Mouse (Mus musculus) hindbrain, postnatal 0 days (tissue): Measurements from ENCODE around the gene Chsy1. TPM values are rescaled to one million over a fixed set of nuclear protein-coding genes. Genes with fewer than 3 reads are reported as not detected.

ENCODE experiments used
- ATAC-seq: fragments of 200-750 bp; cut with Nextera tagmentation; 2 replicates; pipeline ENCODE4 v1.8.0; 2017; ENCODE audit warnings: mild to moderate bottlenecking, moderate TSS enrichment, moderate library complexity
- DNase-seq: peaks from one replicate; pipeline ENCODE4 v3.0.0-alpha.2; 2015; ENCODE audit warnings: low spot score
- H3K27ac ChIP-seq: fragments of 300-500 bp; sonication (generic); 2 replicates; pipeline ENCODE4 v1.5.1; 2014; ENCODE audit warnings: mild to moderate bottlenecking
- H3K27me3 ChIP-seq: fragments of 300-500 bp; sonication (generic); 2 replicates; pipeline ENCODE4 v1.6.1; 2014; ENCODE audit warnings: low read length, mixed read lengths; ENCODE audit not compliant: insufficient read depth
- H3K36me3 ChIP-seq: fragments of 300-500 bp; sonication (generic); 2 replicates; pipeline ENCODE4 v1.6.1; 2014; ENCODE audit warnings: low read length, mixed read lengths; ENCODE audit not compliant: insufficient read depth
- H3K4me1 ChIP-seq: fragments of 300-500 bp; sonication (generic); 2 replicates; pipeline ENCODE4 v1.6.1; 2014; ENCODE audit warnings: antibody characterized with exemption, low read length, mixed read lengths; ENCODE audit not compliant: insufficient read depth
- H3K4me2 ChIP-seq: fragments of 300-500 bp; sonication (generic); 2 replicates; pipeline ENCODE4 v1.6.1; 2014; ENCODE audit warnings: low read depth, mild to moderate bottlenecking, low read length, moderate library complexity, mixed read lengths
- H3K4me3 ChIP-seq: fragments of 300-500 bp; sonication (generic); 2 replicates; pipeline ENCODE4 v1.5.1; 2014; ENCODE audit warnings: low read length
- H3K9ac ChIP-seq: fragments of 300-500 bp; sonication (generic); replicated peaks from 2 replicates; pipeline ENCODE4 v1.6.1; 2014; ENCODE audit warnings: mild to moderate bottlenecking, low read length, moderate library complexity, mixed read lengths
- H3K9me3 ChIP-seq: fragments of 300-500 bp; sonication (generic); 2 replicates; pipeline ENCODE4 v1.6.1; 2016; ENCODE audit warnings: low read length, mixed read lengths
- CTCF ChIP-seq: IDR thresholded peaks from 2 replicates; pipeline ENCODE4 v1.5.1; 2016; ENCODE audit warnings: antibody characterized with exemption, control low read depth, low read depth
- WGBS: fragments of 180-500 bp; shearing (Covaris S2); extraction: QIAGEN DNeasy Blood & Tissue Kit; methylation state at CpG from one replicate; pipeline ENCODE4 v1.1.7; 2014; 5-methylcytosine and 5-hydroxymethylcytosine counted together
- polyA plus RNA-seq: library from polyadenylated mRNA; unstranded; fragments of >200 nt; fragmentation: Nextera tagmentation; extraction: Ambion mirVana; gene quantifications from 2 replicates; pipeline ENCODE4 v1.2.1, GENCODE M21; 2015
- total RNA-seq: library from RNA; depleted of rRNA; stranded (reverse); fragments of >200 nt; gene quantifications from 2 replicates; pipeline ENCODE4 v1.2.3, GENCODE M21; 2014

Chsy1 gene
- total and polyA plus RNA-seq, 2 experiments from 2014 or later: 7.9 to 32.9 TPM

DNA sequence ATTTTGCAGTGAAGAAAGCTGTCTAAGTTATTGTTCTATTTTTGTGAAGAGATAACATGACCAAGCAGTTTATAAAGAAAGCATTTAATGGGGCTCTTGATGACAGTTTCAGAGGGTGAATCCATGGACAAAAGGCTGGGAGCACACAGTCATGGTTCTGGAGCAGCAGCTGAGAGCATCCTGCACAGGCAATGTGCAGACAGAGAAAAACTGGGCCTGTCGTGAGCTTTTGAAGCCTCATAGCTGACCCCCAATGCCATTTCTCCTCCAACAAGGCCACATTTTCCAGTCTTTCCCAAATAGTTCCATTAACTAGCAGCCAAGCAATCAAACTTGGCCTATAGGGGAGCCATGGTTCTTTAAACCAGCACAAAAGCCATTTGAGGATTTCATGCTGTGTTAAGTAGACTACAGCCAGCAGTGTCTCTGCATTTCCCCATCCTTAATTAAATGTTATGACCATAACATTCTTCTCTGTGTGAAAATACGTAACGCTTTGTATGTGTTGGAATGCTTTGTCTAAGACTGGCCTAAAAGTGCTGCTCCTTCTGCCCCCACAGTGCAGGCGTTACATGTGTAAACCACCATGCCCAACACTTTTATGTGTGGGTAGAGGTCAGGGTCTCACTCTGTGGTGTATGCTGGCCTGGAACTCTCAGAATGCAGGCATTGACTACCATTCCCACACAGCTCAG is 18.8 kb downstream of the Chsy1 start:
- ATAC-seq (peak; percentile 61), DNase-seq (peak; percentile 41)
- Histone ChIP-seq H3K27ac (0 out of 2 replicates have a peak overlapping the region, but pooled peaks have one; percentile 0), H3K4me2 (no peak overlapping the region), H3K4me3 (no peak overlapping the region), H3K4me1 (peaks cover 3% of the 10 kb centered on the region; the same call in 1 of the 2 replicates), H3K27me3 (no peaks in the 10 kb centered on the region), H3K36me3 (peaks cover 8% of the 10 kb centered on the region; the same call in 1 of the 2 replicates), H3K9me3 (no peaks in the 10 kb centered on the region), H3K9ac (no peak overlapping the region)
- WGBS: 29% methylated on average over 4 of the region's 4 CpGs
- TF ChIP-seq CTCF: peak; percentile 37

DNA sequence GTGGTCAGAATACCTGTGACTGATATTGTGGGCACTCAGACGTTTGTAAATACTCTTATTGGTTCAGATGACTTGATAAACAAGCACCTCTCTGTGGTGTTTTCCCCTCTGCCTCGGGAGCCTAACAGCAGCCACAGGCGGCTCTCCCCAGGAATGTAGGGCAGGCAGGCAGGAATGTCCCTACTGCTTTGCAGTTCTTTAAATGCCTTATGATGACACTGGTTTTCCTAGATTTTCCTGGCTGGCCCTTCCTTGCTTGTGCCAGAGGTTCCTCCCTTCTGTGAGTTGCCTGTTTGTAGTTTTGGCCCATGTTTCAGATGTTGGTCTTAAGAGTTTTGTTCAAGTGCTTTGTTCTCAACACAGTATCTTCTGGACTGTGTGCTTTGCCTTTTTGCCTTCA is 19.5 kb downstream of the Chsy1 start:
- ATAC-seq (no peak), DNase-seq (no peak)
- Histone ChIP-seq H3K27me3 (no peaks in the 10 kb centered on the region), H3K4me3 (no peak overlapping the region), H3K9me3 (no peaks in the 10 kb centered on the region), H3K4me1 (peaks cover 3% of the 10 kb centered on the region; the same call in 1 of the 2 replicates), H3K4me2 (no peak overlapping the region), H3K27ac (no peak overlapping the region), H3K9ac (no peak overlapping the region), H3K36me3 (peaks cover 8% of the 10 kb centered on the region; the same call in 1 of the 2 replicates)
- TF ChIP-seq CTCF: no peak
- WGBS: 28% methylated on average over 3 of the region's 3 CpGs

DNA sequence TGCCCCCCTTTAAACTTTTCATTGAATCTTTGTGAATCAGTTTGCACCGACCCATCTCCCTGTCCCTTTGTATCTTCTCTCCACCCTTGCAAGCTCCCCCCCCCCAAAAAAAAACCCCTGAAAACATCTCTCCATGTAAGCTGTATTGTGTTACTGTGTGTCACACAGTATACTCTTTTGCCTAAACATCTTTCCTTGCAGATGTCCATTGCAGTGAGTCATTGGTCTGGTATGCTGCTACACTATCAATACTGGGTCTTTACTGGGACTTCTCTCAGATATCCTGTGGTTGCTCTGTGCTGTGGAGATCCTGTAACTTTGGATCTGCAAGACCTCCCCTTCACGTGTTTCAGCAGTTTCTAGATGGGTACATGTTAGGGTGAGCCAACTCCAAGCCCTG is 21.0 kb downstream of the Chsy1 start:
- Histone ChIP-seq H3K27me3 (no peaks in the 10 kb centered on the region), H3K9me3 (no peaks in the 10 kb centered on the region), H3K4me2 (no peak overlapping the region), H3K36me3 (peaks cover 8% of the 10 kb centered on the region; the same call in 1 of the 2 replicates), H3K27ac (no peak overlapping the region), H3K9ac (no peak overlapping the region), H3K4me3 (no peak overlapping the region), H3K4me1 (peaks cover 3% of the 10 kb centered on the region)
- whole genome bisulfite sequencing: 90% methylated on average over 2 of the region's 2 CpGs
- no peak for DNase-seq
- TF ChIP-seq CTCF: no peak
- no peak for ATAC-seq

DNA sequence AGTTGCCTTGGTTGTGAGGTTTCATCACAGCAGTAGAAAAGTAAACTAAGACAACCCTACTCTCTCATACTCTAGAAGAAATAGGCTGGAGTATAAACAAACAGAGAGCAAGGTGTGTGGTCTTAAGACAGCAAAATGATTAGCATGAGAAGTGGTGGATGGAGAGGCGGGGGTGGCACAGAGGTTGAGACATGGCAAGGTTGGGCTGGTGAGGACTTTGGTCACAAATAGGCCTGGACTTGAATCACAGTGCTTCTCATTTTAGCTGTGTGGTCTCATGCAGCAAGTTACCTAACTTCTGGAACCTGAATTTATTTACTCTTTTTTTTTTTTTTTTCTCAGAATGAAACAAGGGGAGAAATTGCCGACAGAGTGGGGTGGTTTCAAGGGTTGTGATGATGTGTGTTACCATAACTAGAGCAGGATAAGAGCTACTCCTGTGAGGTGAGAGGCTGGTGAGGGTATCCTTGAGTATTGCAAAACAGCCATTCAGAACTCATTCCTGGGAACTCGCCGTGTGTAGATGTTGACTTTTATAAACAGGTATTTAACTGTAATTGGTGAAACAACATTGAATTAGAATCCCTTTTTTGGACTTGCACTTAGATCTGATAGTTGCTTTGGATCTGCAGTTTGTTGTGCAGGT is 22.6 kb downstream of the Chsy1 start:
- Histone ChIP-seq H3K9ac (no peak overlapping the region), H3K4me1 (peaks cover 3% of the 10 kb centered on the region), H3K4me3 (no peak overlapping the region), H3K36me3 (no peaks in the 10 kb centered on the region), H3K9me3 (no peaks in the 10 kb centered on the region), H3K27me3 (no peaks in the 10 kb centered on the region), H3K4me2 (no peak overlapping the region), H3K27ac (no peak overlapping the region)
- ATAC-seq (no peak), DNase-seq (no peak)
- no peak for TF ChIP-seq CTCF
- 89% methylated on average over 4 of the region's 4 CpGs for WGBS

DNA sequence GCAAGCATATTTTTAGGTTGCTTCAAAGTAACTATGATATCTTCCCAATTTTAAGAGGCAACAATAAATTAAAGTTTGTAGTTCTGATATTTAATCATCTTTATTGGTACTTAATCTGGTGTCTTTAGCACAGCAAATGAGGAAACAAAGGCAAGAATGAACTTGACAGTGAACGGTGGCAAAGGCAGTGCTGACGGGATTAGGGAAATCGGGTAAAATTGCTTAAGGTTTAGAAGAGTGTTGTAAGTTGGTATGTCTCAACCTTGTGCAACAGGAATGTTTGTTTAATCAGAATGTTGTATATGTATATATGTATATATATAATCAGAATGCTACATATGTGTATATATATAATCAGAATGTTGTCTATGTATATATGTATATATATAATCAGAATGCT is 24.8 kb downstream of the Chsy1 start:
- DNase-seq (no peak), ATAC-seq (no peak)
- H3K27me3 ChIP-seq: no peaks in the 10 kb centered on the region
- no peak overlapping the region for H3K4me3 ChIP-seq
- H3K9ac ChIP-seq: no peak overlapping the region
- no peaks in the 10 kb centered on the region for H3K36me3 ChIP-seq
- peaks cover 9% of the 10 kb centered on the region for H3K4me1 ChIP-seq
- TF ChIP-seq CTCF: no peak
- WGBS: 96% methylated on average over 3 of the region's 3 CpGs
- H3K27ac ChIP-seq: no peak overlapping the region
- no peaks in the 10 kb centered on the region for H3K9me3 ChIP-seq
- H3K4me2 ChIP-seq: no peak overlapping the region

DNA sequence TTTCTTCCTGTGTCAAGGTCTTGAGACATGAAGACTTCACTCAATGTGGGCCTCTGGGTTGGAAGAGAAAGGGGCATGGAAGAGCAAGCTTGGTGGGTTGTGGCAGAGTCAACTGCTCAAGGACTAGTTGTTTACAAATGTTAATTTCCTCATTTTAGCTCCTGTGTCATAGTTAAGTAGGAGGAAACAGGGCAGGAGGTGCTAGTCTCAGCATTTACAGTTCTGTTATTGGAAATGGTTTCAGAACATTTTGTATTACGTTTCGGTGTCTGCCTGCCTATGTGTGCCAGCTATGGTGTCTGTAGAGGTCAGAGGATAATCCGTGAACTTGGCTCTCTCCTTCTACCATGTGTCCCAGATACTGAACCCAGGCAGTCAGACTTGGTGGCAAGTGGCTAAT is 26.3 kb downstream of the Chsy1 start:
- Histone ChIP-seq H3K27ac (peak overlapping the region; percentile 29; the same call in 1 of the 2 replicates), H3K4me1 (peaks cover 10% of the 10 kb centered on the region; the same call in 1 of the 2 replicates), H3K36me3 (no peaks in the 10 kb centered on the region), H3K4me3 (no peak overlapping the region), H3K27me3 (no peaks in the 10 kb centered on the region), H3K9me3 (no peaks in the 10 kb centered on the region), H3K9ac (no peak overlapping the region), H3K4me2 (no peak overlapping the region)
- 58% methylated on average over 3 of the region's 3 CpGs for WGBS
- DNase-seq (no peak), ATAC-seq (no peak)
- no peak for TF ChIP-seq CTCF

DNA sequence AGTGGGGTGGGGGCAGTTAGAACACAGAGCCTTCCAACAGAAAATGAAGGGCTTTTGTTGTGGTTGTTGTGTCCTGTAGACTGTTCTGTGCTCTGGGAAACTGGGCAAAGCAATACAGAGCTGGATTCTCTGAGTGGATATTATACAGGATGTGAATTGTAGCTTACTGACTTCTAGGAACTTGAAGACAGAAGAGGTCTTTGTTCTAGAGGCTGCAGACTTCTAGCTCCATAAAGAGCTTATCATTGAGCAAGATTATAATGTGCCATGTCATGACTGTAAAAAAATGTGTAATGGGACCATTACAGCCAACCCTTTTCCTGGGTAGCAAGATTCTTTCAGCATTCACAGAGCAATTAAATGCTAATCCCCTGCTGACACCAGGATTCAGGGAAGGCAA is 26.9 kb downstream of the Chsy1 start:
- no peak for TF ChIP-seq CTCF
- ATAC-seq (peak; percentile 62; the same call in 1 of the 2 replicates), DNase-seq (no peak)
- no peak overlapping the region for H3K4me2 ChIP-seq
- H3K4me3 ChIP-seq: no peak overlapping the region
- no peak overlapping the region for H3K9ac ChIP-seq
- H3K4me1 ChIP-seq: peaks cover 15% of the 10 kb centered on the region
- no peaks in the 10 kb centered on the region for H3K27me3 ChIP-seq
- H3K36me3 ChIP-seq: no peaks in the 10 kb centered on the region
- peak overlapping the region; percentile 29; the same call in 1 of the 2 replicates for H3K27ac ChIP-seq
- H3K9me3 ChIP-seq: no peaks in the 10 kb centered on the region
